Mouse (Mus musculus): ENCODE measurements around the gene Inpp5d. TPM values are rescaled to one million over a fixed set of nuclear protein-coding genes. Genes with fewer than 3 reads are reported as not detected.

Gene Inpp5d
- polyA plus RNA-seq (2014; fragmentation: Nextera tagmentation; extraction: Ambion mirVana) = 7.9 and 11.1 TPM in 2 replicates

DNA sequence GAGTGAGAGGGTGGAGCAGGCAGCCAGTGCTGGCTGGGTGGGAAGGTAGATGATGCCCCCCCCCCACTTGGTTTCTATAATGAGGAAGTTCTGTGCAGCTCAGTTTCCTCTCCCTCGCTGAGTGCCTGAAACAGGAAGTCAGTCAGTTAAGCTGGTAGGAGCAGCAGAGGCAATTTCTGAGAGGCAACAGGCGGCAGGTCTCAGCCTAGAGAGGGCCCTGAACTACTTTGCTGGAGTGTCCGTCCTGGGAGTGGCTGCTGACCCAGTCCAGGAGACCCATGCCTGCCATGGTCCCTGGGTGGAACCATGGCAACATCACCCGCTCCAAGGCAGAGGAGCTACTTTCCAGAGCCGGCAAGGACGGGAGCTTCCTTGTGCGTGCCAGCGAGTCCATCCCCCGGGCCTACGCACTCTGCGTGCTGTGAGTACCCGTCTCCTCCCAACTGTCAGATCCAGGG, at the start of gene Inpp5d:
TSS of gene Inpp5d (plus strand) at position 102 of the 458 bp plus-strand sequence.
- H3K4me1 ChIP-seq (ENCODE audit: control insufficient read depth, insufficient read depth, low read length) = no peaks in the 10 kb centered on the region
- no peaks in the 10 kb centered on the region for H3K9me3 ChIP-seq (ENCODE audit: control insufficient read depth, low read length)
- DNase-seq (ENCODE audit: low spot score) (peak; percentile 41), ATAC-seq (ENCODE audit: low read depth) (no peak)
- WGBS = 79% methylated on average over 10 of the region's 12 CpGs
- H3K36me3 ChIP-seq (ENCODE audit: control insufficient read depth, insufficient read depth, low read length) = no peaks in the 10 kb centered on the region
- H3K27me3 ChIP-seq (replicated peaks; ENCODE audit: control insufficient read depth, insufficient read depth, low read length) = no peaks in the 10 kb centered on the region
- H3K27ac ChIP-seq (replicated peaks; ENCODE audit: low read depth, low read length) = 0 out of 2 replicates have a peak within 1 kb of the TSS, but pooled peaks have one; percentile 17
- peak within 1 kb of the TSS; percentile 1 for H3K4me2 ChIP-seq (ENCODE audit: low read depth, low read length)
- H3K4me3 ChIP-seq (ENCODE audit: low read depth, low read length) = peak within 1 kb of the TSS; percentile 6
- H3K9ac ChIP-seq (ENCODE audit: low read depth, low read length) = no peak within 1 kb of the TSS

DNA sequence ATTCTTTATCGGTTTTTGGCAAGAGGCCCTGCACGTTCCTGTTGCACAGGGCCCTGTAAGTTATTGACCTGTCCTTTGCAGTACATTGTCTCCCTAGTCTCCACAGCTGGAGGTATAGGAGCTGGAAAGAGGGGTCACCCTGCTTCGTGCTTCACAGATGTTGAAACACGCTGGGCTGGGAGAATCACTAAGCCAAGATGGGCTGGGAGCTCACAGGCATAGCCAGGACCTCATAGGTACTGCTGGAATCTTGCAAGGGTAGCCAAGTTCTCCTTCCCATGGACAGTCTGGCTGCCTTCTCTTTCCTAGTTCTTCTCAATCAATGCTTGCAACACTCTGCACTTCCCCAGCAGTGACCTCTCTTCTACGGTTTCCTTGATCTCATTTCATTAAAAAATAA, 46.9 kb upstream of the Inpp5d start:
- DNase-seq (ENCODE audit: low spot score) = no peak
- Histone ChIP-seq H3K27ac (replicated peaks; ENCODE audit: low read depth, low read length) (no peak overlapping the region), H3K36me3 (ENCODE audit: control insufficient read depth, insufficient read depth, low read length) (no peaks in the 10 kb centered on the region), H3K4me3 (ENCODE audit: low read depth, low read length) (no peak overlapping the region), H3K9ac (ENCODE audit: low read depth, low read length) (no peak overlapping the region), H3K9me3 (ENCODE audit: control insufficient read depth, low read length) (no peaks in the 10 kb centered on the region), H3K4me2 (ENCODE audit: low read depth, low read length) (no peak overlapping the region), H3K27me3 (replicated peaks; ENCODE audit: control insufficient read depth, insufficient read depth, low read length) (no peaks in the 10 kb centered on the region), H3K4me1 (ENCODE audit: control insufficient read depth, insufficient read depth, low read length) (no peaks in the 10 kb centered on the region)
- 75% methylated on average over 5 of the region's 5 CpGs for WGBS
- ATAC-seq (ENCODE audit: low read depth) = no peak

DNA sequence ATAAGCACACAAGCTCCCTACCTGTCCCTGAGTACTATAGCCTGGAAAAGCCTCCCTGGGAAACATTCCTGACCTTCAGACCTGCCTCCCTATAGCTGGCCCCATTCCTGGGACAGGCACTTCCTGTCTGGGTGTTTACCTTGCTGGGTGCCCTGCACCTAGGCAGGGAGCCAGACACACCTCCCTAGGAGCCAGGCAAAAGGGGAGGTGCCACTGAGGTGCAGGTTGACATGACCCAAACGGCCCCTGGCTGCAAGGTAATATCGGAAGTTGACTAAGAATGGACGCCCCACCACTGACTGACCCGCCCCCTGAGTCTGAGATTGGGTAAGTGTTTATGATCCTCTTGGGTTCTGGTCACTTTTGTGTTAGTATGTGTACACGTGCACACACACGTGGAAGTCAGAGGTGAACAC, 46.3 kb upstream of the Inpp5d start, which contains the start of gene Ngef:
TSS of gene Ngef (minus strand) at position 71 of the 416 bp plus-strand sequence.
- H3K4me2 ChIP-seq (ENCODE audit: low read depth, low read length) = no peak within 1 kb of the TSS
- no peaks in the 10 kb centered on the region for H3K4me1 ChIP-seq (ENCODE audit: control insufficient read depth, insufficient read depth, low read length)
- ATAC-seq (ENCODE audit: low read depth) = no peak
- no peaks in the 10 kb centered on the region for H3K27me3 ChIP-seq (replicated peaks; ENCODE audit: control insufficient read depth, insufficient read depth, low read length)
- no peaks in the 10 kb centered on the region for H3K9me3 ChIP-seq (ENCODE audit: control insufficient read depth, low read length)
- no peak within 1 kb of the TSS for H3K27ac ChIP-seq (replicated peaks; ENCODE audit: low read depth, low read length)
- no peak within 1 kb of the TSS for H3K9ac ChIP-seq (ENCODE audit: low read depth, low read length)
- 80% methylated on average over 6 of the region's 6 CpGs for WGBS
- DNase-seq (ENCODE audit: low spot score) = no peak
- no peak within 1 kb of the TSS for H3K4me3 ChIP-seq (ENCODE audit: low read depth, low read length)
- H3K36me3 ChIP-seq (ENCODE audit: control insufficient read depth, insufficient read depth, low read length) = no peaks in the 10 kb centered on the region

DNA sequence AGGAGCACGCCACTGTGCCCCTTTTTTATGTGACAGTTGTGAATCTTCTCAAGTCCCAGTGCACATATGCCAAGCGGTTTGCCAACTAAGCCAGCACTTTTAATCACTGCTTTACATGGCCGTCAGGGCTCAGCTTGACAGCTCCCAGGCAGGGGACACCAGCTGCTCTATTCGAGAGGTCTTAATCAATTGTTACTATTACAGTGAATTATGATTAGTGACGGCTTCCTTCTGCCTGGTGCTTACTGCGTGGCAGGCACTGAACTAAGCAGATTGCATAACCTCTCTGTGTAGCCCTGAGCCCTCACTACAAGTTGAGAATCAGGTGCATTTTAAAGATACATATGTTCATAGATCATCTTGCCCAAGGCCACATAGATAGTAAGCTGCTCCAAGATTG, 45.8 kb upstream of the Inpp5d start:
- H3K27ac ChIP-seq (replicated peaks; ENCODE audit: low read depth, low read length) = no peak overlapping the region
- no peaks in the 10 kb centered on the region for H3K9me3 ChIP-seq (ENCODE audit: control insufficient read depth, low read length)
- no peaks in the 10 kb centered on the region for H3K27me3 ChIP-seq (replicated peaks; ENCODE audit: control insufficient read depth, insufficient read depth, low read length)
- no peak for ATAC-seq (ENCODE audit: low read depth)
- H3K4me3 ChIP-seq (ENCODE audit: low read depth, low read length) = no peak overlapping the region
- no peaks in the 10 kb centered on the region for H3K36me3 ChIP-seq (ENCODE audit: control insufficient read depth, insufficient read depth, low read length)
- 68% methylated on average over 6 of the region's 6 CpGs for WGBS
- H3K4me1 ChIP-seq (ENCODE audit: control insufficient read depth, insufficient read depth, low read length) = no peaks in the 10 kb centered on the region
- H3K9ac ChIP-seq (ENCODE audit: low read depth, low read length) = no peak overlapping the region
- DNase-seq (ENCODE audit: low spot score) = no peak
- H3K4me2 ChIP-seq (ENCODE audit: low read depth, low read length) = no peak overlapping the region

DNA sequence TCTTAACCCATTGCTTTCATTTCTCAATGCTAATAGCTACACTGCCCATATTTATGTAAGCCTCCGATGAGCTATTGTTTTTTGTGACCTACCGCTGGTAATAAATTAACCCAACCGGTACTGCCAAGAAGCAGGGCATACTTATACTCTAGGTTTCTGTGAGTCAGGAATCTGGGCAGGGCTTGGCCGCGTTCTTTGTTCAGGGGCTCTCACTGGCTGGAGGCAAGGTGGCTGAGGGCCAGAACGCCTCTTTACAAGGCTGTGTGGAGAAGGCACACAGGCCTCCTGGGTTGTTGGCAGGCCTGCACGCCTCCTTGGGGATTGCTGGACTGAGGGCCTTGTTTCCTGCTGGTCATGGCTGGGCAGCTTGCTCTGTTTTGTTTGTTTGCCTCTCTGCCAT, 45.3 kb upstream of the Inpp5d start:
- H3K27me3 ChIP-seq (replicated peaks; ENCODE audit: control insufficient read depth, insufficient read depth, low read length) = no peaks in the 10 kb centered on the region
- no peak overlapping the region for H3K27ac ChIP-seq (replicated peaks; ENCODE audit: low read depth, low read length)
- H3K4me1 ChIP-seq (ENCODE audit: control insufficient read depth, insufficient read depth, low read length) = no peaks in the 10 kb centered on the region
- no peak overlapping the region for H3K4me3 ChIP-seq (ENCODE audit: low read depth, low read length)
- H3K36me3 ChIP-seq (ENCODE audit: control insufficient read depth, insufficient read depth, low read length) = no peaks in the 10 kb centered on the region
- 68% methylated on average over 7 of the region's 7 CpGs for WGBS
- no peaks in the 10 kb centered on the region for H3K9me3 ChIP-seq (ENCODE audit: control insufficient read depth, low read length)
- peak; percentile 55; the same call in 1 of the 2 replicates for ATAC-seq (ENCODE audit: low read depth)
- DNase-seq (ENCODE audit: low spot score) = peak; percentile 42
- H3K4me2 ChIP-seq (ENCODE audit: low read depth, low read length) = no peak overlapping the region
- H3K9ac ChIP-seq (ENCODE audit: low read depth, low read length) = no peak overlapping the region

DNA sequence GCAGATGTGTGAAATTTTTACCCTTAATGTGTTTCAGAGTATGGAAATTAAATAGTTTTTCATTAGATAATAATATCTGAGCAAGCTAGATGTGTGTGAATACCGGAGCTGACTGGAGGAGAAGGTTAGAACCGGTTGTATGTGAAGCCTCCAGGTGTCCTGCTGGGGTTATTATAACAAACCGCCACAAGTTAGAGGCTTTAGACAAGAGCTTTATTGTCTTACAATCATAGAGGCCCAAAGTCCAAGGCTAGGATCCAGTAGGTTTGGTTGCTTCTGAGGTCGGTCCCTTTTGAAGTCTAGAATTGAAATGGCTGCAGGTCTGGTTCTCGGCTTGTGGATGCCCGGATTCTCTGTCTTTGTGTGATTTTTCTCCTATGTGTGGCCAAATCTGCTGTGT, 41.1 kb upstream of the Inpp5d start:
- no peaks in the 10 kb centered on the region for H3K4me1 ChIP-seq (ENCODE audit: control insufficient read depth, insufficient read depth, low read length)
- ATAC-seq (ENCODE audit: low read depth) = no peak
- DNase-seq (ENCODE audit: low spot score) = no peak
- WGBS = 80% methylated on average over 6 of the region's 6 CpGs
- H3K36me3 ChIP-seq (ENCODE audit: control insufficient read depth, insufficient read depth, low read length) = no peaks in the 10 kb centered on the region
- H3K9me3 ChIP-seq (ENCODE audit: control insufficient read depth, low read length) = no peaks in the 10 kb centered on the region
- H3K27ac ChIP-seq (replicated peaks; ENCODE audit: low read depth, low read length) = no peak overlapping the region
- no peak overlapping the region for H3K9ac ChIP-seq (ENCODE audit: low read depth, low read length)
- H3K4me2 ChIP-seq (ENCODE audit: low read depth, low read length) = no peak overlapping the region
- no peaks in the 10 kb centered on the region for H3K27me3 ChIP-seq (replicated peaks; ENCODE audit: control insufficient read depth, insufficient read depth, low read length)
- H3K4me3 ChIP-seq (ENCODE audit: low read depth, low read length) = no peak overlapping the region

DNA sequence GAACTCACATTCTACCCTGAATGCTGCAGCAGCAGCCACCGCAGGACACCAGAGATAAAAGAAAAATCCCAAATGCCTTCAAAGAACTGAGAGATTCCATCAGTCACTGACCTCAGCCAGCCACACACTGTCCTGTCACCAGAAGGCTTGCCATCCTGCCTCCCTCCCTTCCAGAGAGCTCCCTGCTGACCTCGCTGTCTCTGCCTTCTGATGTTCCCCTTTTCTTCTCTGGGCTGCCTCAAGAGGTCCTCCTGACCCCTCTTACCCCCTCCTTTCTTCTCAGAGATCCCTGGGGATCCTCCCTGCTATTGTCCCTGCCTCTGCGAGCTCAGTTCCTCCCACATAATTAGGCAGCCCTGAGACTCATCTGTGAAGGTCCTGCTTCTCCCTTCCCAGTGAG, 39.3 kb upstream of the Inpp5d start:
- Histone ChIP-seq H3K9me3 (ENCODE audit: control insufficient read depth, low read length) (no peaks in the 10 kb centered on the region), H3K36me3 (ENCODE audit: control insufficient read depth, insufficient read depth, low read length) (no peaks in the 10 kb centered on the region), H3K4me1 (ENCODE audit: control insufficient read depth, insufficient read depth, low read length) (no peaks in the 10 kb centered on the region), H3K27me3 (replicated peaks; ENCODE audit: control insufficient read depth, insufficient read depth, low read length) (no peaks in the 10 kb centered on the region), H3K4me3 (ENCODE audit: low read depth, low read length) (no peak overlapping the region), H3K9ac (ENCODE audit: low read depth, low read length) (no peak overlapping the region), H3K4me2 (ENCODE audit: low read depth, low read length) (no peak overlapping the region), H3K27ac (replicated peaks; ENCODE audit: low read depth, low read length) (no peak overlapping the region)
- DNase-seq (ENCODE audit: low spot score) (no peak), ATAC-seq (ENCODE audit: low read depth) (no peak)
- WGBS = 6% methylated on average over 3 of the region's 3 CpGs

DNA sequence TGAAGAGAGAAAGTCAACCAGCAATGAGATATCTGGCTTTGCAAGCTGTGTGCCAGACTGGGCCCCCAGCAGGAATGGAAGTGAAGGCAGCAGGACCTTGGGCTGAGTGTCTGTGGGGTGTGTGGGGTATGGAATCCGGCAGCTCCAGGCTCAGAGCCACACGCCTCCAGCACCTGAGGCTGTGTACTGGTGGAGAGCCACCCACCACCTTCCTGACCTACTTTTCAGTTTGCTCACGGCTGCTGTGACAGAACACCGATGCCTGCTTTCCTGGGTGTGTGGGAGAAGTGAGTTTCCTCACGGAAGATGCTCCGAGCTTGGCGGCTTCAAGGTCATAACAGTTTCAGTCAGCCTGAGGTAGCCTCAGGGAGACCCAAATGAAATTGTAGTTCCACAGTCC, 30.9 kb upstream of the Inpp5d start:
- Histone ChIP-seq H3K36me3 (ENCODE audit: control insufficient read depth, insufficient read depth, low read length) (no peaks in the 10 kb centered on the region), H3K9ac (ENCODE audit: low read depth, low read length) (no peak overlapping the region), H3K4me2 (ENCODE audit: low read depth, low read length) (no peak overlapping the region), H3K27ac (replicated peaks; ENCODE audit: low read depth, low read length) (no peak overlapping the region), H3K27me3 (replicated peaks; ENCODE audit: control insufficient read depth, insufficient read depth, low read length) (no peaks in the 10 kb centered on the region), H3K4me1 (ENCODE audit: control insufficient read depth, insufficient read depth, low read length) (no peaks in the 10 kb centered on the region), H3K9me3 (ENCODE audit: control insufficient read depth, low read length) (no peaks in the 10 kb centered on the region), H3K4me3 (ENCODE audit: low read depth, low read length) (no peak overlapping the region)
- DNase-seq (ENCODE audit: low spot score) = no peak
- 85% methylated on average over 7 of the region's 7 CpGs for WGBS
- no peak for ATAC-seq (ENCODE audit: low read depth)

DNA sequence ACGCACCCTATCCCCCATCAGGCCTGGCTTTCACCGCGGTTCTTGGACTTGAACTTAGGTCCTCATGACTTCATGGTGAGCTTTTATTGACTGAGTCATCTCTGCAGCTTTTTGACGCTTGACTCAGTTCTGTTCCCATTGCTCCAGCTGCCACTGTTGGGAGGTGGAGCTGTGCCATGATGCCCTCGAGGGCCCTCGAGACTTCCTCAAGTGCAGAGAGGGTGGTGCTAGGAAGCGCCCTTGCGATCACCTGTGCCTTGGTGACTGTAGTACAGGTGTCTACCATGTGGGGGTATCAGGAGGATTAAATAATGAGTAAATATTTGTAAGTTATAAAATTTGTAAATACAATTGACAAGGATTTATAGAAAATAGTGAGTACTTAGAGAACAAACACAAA, 30.1 kb upstream of the Inpp5d start:
- no peak overlapping the region for H3K4me2 ChIP-seq (ENCODE audit: low read depth, low read length)
- ATAC-seq (ENCODE audit: low read depth) = no peak
- DNase-seq (ENCODE audit: low spot score) = no peak

More for the DNA sequence above, 30.1 kb upstream of the Inpp5d start:
- no peak overlapping the region for H3K9ac ChIP-seq (ENCODE audit: low read depth, low read length)
- no peaks in the 10 kb centered on the region for H3K9me3 ChIP-seq (ENCODE audit: control insufficient read depth, low read length)
- no peak overlapping the region for H3K27ac ChIP-seq (replicated peaks; ENCODE audit: low read depth, low read length)
- H3K4me3 ChIP-seq (ENCODE audit: low read depth, low read length) = no peak overlapping the region
- no peaks in the 10 kb centered on the region for H3K4me1 ChIP-seq (ENCODE audit: control insufficient read depth, insufficient read depth, low read length)
- WGBS = 88% methylated on average over 8 of the region's 8 CpGs
- no peaks in the 10 kb centered on the region for H3K36me3 ChIP-seq (ENCODE audit: control insufficient read depth, insufficient read depth, low read length)
- no peaks in the 10 kb centered on the region for H3K27me3 ChIP-seq (replicated peaks; ENCODE audit: control insufficient read depth, insufficient read depth, low read length)

All from embryonic facial prominence, embryonic 14.5 days (tissue).